Mouse (Mus musculus): ENCODE data around the gene Hormad1. TPM values are rescaled to one million over a fixed set of nuclear protein-coding genes. Genes with fewer than 3 reads are reported as not detected.
A peak's percentile ranks its signal among the peaks of the same experiment; 100 is the strongest.
"Not testable (repeated sequence)": the region's sequence is repeated elsewhere in the genome, so short reads cannot be mapped to it uniquely, and the experiment has no call there.

The Hormad1 gene
- not detected for total RNA-seq (2021)
- long read RNA-seq, experiment 1, result 0 reads
- long read RNA-seq, experiment 2, result 0 reads

GRCm38 (mm10) chr3:95559437-95559836 is at the start of gene Hormad1:
Gene Hormad1, plus strand, starts transcription at chr3:95559677.
- no peak for DNase-seq (ENCODE audit: low spot score)

- no peak for DNase-seq (ENCODE audit: low spot score)
Measured at GRCm38 (mm10) chr3:95511611-95512180, 47.8 kb upstream of the Hormad1 start.

- DNase-seq (ENCODE audit: low spot score), result no peak
Measured at GRCm38 (mm10) chr3:95516614-95517041, 42.8 kb upstream of the Hormad1 start.

- peak; percentile 54 for DNase-seq (ENCODE audit: low spot score)
Measured at GRCm38 (mm10) chr3:95517493-95517898, 42.0 kb upstream of the Hormad1 start.

GRCm38 (mm10) chr3:95518891-95519290 is 40.6 kb upstream of the Hormad1 start:
- DNase-seq (ENCODE audit: low spot score), result no peak

GRCm38 (mm10) chr3:95519315-95519714 is 40.2 kb upstream of the Hormad1 start:
- DNase-seq (ENCODE audit: low spot score), result no peak

GRCm38 (mm10) chr3:95520100-95520499 is 39.4 kb upstream of the Hormad1 start:
- DNase-seq (ENCODE audit: low spot score), result no peak

- no peak for DNase-seq (ENCODE audit: low spot score)
Measured at GRCm38 (mm10) chr3:95521168-95521567, 38.3 kb upstream of the Hormad1 start.

- no peak for DNase-seq (ENCODE audit: low spot score)
Measured at GRCm38 (mm10) chr3:95523662-95524061, 35.8 kb upstream of the Hormad1 start.

- DNase-seq (ENCODE audit: low spot score), result no peak
Measured at GRCm38 (mm10) chr3:95524673-95525072, 34.8 kb upstream of the Hormad1 start.

GRCm38 (mm10) chr3:95526111-95526510 is 33.4 kb upstream of the Hormad1 start:
- no peak for DNase-seq (ENCODE audit: low spot score)

GRCm38 (mm10) chr3:95526622-95527211 is 32.8 kb upstream of the Hormad1 start, which contains the start of gene Ctss:
Gene Ctss, plus strand, starts transcription at chr3:95526786.
- no peak for DNase-seq (ENCODE audit: low spot score)

- no peak for DNase-seq (ENCODE audit: low spot score)
Measured at GRCm38 (mm10) chr3:95529814-95530213, 29.7 kb upstream of the Hormad1 start.

GRCm38 (mm10) chr3:95531025-95531424 is 28.5 kb upstream of the Hormad1 start:
- DNase-seq (ENCODE audit: low spot score), result no peak

GRCm38 (mm10) chr3:95533364-95533763 is 26.1 kb upstream of the Hormad1 start:
- DNase-seq (ENCODE audit: low spot score), result no peak

GRCm38 (mm10) chr3:95534927-95535326 is 24.6 kb upstream of the Hormad1 start:
- no peak for DNase-seq (ENCODE audit: low spot score)

GRCm38 (mm10) chr3:95538936-95539335 is 20.5 kb upstream of the Hormad1 start:
- no peak for DNase-seq (ENCODE audit: low spot score)

- DNase-seq (ENCODE audit: low spot score), result no peak
Measured at GRCm38 (mm10) chr3:95539837-95540236, 19.6 kb upstream of the Hormad1 start.

- DNase-seq (ENCODE audit: low spot score), result not testable (repeated sequence)
Measured at GRCm38 (mm10) chr3:95541186-95541585, 18.3 kb upstream of the Hormad1 start.

- DNase-seq (ENCODE audit: low spot score), result no peak
Measured at GRCm38 (mm10) chr3:95542171-95542570, 17.3 kb upstream of the Hormad1 start.

GRCm38 (mm10) chr3:95542981-95543380 is 16.5 kb upstream of the Hormad1 start:
- DNase-seq (ENCODE audit: low spot score), result no peak

GRCm38 (mm10) chr3:95550176-95550575 is 9.3 kb upstream of the Hormad1 start:
- no peak for DNase-seq (ENCODE audit: low spot score)

GRCm38 (mm10) chr3:95553986-95554385 is 5.5 kb upstream of the Hormad1 start:
- no peak for DNase-seq (ENCODE audit: low spot score)
